Mouse (Mus musculus) neural tube, embryonic 13.5 days (tissue): ENCODE data around the gene Gm42372. TPM values are rescaled to one million over a fixed set of nuclear protein-coding genes. Genes with fewer than 3 reads are reported as not detected.
A peak's percentile ranks its signal among the peaks of the same experiment; 100 is the strongest.
"Not testable (repeated sequence)": the region's sequence is repeated elsewhere in the genome, so short reads cannot be mapped to it uniquely, and the experiment has no call there.

ENCODE experiments used
- ATAC-seq: fragments of 200-750 bp; cut with Nextera tagmentation; 2 replicates; pipeline ENCODE4 v1.8.0; 2017; ENCODE audit warnings: low read depth, mild to moderate bottlenecking, moderate TSS enrichment, moderate library complexity
- H3K27ac ChIP-seq: fragments of 300-500 bp; sonication (generic); replicated peaks from 2 replicates; pipeline ENCODE4 v1.5.1; 2015; ENCODE audit warnings: moderate library complexity, mild to moderate bottlenecking, inconsistent platforms
- H3K27me3 ChIP-seq: fragments of 300-500 bp; sonication (generic); 2 replicates; pipeline ENCODE4 v1.6.1; 2015; ENCODE audit warnings: mild to moderate bottlenecking, inconsistent platforms
- H3K36me3 ChIP-seq: fragments of 300-500 bp; sonication (generic); 2 replicates; pipeline ENCODE4 v1.6.1; 2015; ENCODE audit warnings: mild to moderate bottlenecking, inconsistent platforms
- H3K4me1 ChIP-seq: fragments of 300-500 bp; sonication (generic); replicated peaks from 2 replicates; pipeline ENCODE4 v1.6.1; 2015; ENCODE audit warnings: inconsistent platforms
- H3K4me2 ChIP-seq: fragments of 300-500 bp; sonication (generic); 2 replicates; pipeline ENCODE4 v1.6.1; 2015; ENCODE audit warnings: inconsistent platforms, mild to moderate bottlenecking, moderate library complexity
- H3K4me3 ChIP-seq: fragments of 300-500 bp; sonication (generic); 2 replicates; pipeline ENCODE4 v1.5.1; 2015; ENCODE audit warnings: mild to moderate bottlenecking, inconsistent platforms
- H3K9ac ChIP-seq: fragments of 300-500 bp; sonication (generic); 2 replicates; pipeline ENCODE4 v1.6.1; 2015; ENCODE audit warnings: moderate library complexity, mild to moderate bottlenecking, inconsistent platforms
- H3K9me3 ChIP-seq: fragments of 300-500 bp; sonication (generic); 2 replicates; pipeline ENCODE4 v1.6.1; 2016; ENCODE audit warnings: inconsistent platforms
- WGBS: fragments of 180-500 bp; shearing (Covaris S2); methylation state at CpG from one replicate; pipeline ENCODE4 v1.1.7; 2015; 5-methylcytosine and 5-hydroxymethylcytosine counted together
- polyA plus RNA-seq: library from polyadenylated mRNA; unstranded; fragments of >200 nt; fragmentation: Nextera tagmentation; extraction: Ambion mirVana; gene quantifications from 2 replicates; pipeline ENCODE4 v1.2.1, GENCODE M21; 2015

Gm42372 gene
- polyA plus RNA-seq, 1 experiment from 2014 or later: 3.3 TPM

GRCm38 (mm10) chr7:16947959-16948361 lies 34.9 kb upstream of the Gm42372 start:
- peaks cover 89% of the 10 kb centered on the region for H3K4me1 ChIP-seq
- peak overlapping the region; percentile 86 for H3K27ac ChIP-seq
- H3K4me2 ChIP-seq: peak overlapping the region; percentile 82
- H3K27me3 ChIP-seq: peaks cover 24% of the 10 kb centered on the region
- 5% methylated on average over 4 of the region's 4 CpGs for WGBS
- 0 out of 2 replicates have a peak, but pooled peaks have one; percentile 0 for ATAC-seq
- H3K9me3 ChIP-seq: no peaks in the 10 kb centered on the region
- H3K9ac ChIP-seq: peak overlapping the region; percentile 98
- 0 out of 2 replicates have a peak, but pooled peaks cover 9% of the 10 kb centered on the region for H3K36me3 ChIP-seq
- peak overlapping the region; percentile 88 for H3K4me3 ChIP-seq

DNA sequence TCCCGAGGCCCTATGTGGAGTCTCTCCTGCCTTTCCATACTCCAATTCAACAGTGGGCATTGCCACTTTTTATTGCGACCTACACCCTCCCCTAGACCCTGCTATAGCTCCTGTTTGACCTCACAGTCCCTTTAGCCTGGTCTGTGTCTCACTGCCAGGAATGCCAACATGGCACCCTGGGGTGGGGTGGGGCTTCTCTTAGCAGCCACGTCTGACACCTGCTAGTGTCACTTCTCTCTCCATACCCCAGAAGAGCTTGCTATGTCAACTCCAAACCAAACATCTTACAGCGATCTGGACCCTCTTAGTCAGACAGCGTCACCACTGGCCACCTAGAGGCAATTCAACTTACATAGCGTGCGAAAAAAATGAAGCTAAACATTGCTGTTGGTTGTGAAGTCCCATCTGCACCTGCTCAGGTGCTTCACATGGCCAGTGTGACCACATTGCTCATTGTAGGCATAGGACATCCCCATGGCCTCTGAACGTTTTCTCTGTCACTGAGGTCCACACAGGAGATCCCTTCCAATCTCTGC lies 33.9 kb upstream of the Gm42372 start:
- peak overlapping the region; percentile 88 for H3K4me3 ChIP-seq

DNA sequence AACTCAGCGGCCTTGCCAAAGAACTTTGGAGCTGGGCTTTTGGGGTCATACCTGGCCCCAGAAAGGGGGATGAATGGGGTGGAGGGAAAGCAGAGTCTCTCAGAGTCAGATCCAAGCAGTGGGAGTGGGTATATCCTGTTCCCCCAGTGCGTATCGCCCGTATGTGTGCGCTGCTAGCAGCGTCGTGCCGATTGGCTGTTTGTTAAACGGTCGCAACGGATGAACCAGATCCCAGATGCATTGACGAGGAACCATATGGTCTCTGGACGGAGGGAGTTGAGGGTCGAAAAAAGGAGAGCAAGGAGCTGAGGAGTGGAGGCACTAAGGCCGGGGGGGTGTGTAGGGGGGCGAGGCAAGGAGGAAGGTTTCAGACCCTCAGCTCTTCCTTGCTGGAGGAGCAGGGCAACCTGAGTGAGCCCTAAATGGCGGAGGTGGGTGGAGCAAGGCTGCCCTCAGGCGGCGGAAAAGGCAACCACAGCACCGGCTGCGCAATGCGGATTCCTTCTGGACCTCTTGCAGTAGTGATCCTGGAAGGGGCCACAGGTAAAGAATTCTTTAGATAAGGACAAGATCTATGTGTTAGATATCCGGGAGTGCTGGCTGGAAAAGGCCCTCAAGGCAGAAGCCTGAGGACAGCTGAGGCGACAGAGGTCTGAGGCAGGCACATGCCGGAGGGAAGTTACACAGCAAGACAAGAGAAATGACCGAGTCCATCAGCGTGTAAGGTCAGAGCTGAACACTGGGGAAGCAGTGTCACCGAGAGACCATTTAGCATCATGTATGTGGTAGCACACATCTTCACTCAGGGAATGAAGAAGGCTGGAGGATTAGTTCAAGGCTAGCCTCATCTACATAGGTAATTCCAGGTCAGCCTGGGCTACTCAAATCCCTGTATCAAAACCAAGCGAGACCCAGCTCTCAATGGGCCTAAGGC lies 32.7 kb upstream of the Gm42372 start:
- 11% methylated on average over 28 of the region's 29 CpGs for WGBS
- peak overlapping the region; percentile 88 for H3K4me3 ChIP-seq
- H3K9ac ChIP-seq: peak overlapping the region; percentile 98
- no peaks in the 10 kb centered on the region for H3K9me3 ChIP-seq
- 0 out of 2 replicates have a peak, but pooled peaks cover 9% of the 10 kb centered on the region for H3K36me3 ChIP-seq
- peak; percentile 54 for ATAC-seq
- peaks cover 71% of the 10 kb centered on the region for H3K4me1 ChIP-seq
- H3K4me2 ChIP-seq: peak overlapping the region; percentile 82
- peaks cover 24% of the 10 kb centered on the region for H3K27me3 ChIP-seq
- peak overlapping the region; percentile 77 for H3K27ac ChIP-seq

More for the DNA sequence above, 33.9 kb upstream of the Gm42372 start:
- H3K9me3 ChIP-seq: no peaks in the 10 kb centered on the region
- peak overlapping the region; percentile 98 for H3K9ac ChIP-seq
- peaks cover 24% of the 10 kb centered on the region for H3K27me3 ChIP-seq
- 47% methylated on average over 8 of the region's 8 CpGs for WGBS
- H3K36me3 ChIP-seq: 0 out of 2 replicates have a peak, but pooled peaks cover 9% of the 10 kb centered on the region
- H3K4me1 ChIP-seq: peaks cover 79% of the 10 kb centered on the region
- H3K27ac ChIP-seq: peak overlapping the region; percentile 86; the same call in 1 of the 2 replicates
- no peak for ATAC-seq
- H3K4me2 ChIP-seq: peak overlapping the region; percentile 82

DNA sequence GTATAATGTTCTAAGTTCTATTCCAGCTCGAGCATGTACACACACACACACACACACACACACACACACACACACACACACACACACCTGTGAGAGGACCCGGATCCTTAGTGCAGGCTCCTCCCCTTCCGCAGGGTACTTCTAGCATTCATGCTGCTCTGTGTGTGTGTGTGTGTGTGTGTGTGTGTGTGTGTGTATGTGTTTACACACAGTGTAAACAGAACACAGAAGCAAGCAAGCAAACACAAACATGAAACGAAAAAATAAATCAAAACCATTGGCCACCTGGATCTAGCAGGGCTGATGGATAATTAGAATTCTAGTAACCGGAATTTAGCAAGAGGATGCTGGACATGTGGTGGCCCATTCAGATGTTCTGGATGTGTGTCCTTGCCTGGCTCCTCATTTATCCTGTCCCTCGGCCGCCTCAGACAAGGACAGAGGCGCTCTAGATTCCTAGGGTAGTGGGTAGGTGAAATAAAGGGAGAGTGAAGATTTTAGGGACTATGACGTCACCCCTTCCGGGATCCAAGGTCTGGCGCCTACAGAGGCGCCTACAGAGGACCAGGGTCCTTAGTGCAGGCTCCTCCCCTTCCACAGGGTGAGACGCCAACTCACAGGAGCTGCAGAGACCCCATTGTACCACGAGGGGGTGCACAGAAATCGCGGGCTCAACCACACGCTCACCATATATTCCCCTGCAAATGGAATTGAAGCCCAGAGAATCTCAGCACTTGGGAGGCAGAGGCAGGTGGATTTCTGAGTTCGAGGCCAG lies 31.8 kb upstream of the Gm42372 start:
- 28% methylated on average over 18 of the region's 18 CpGs for WGBS
- Histone ChIP-seq H3K4me3 (no peak overlapping the region), H3K9ac (no peak overlapping the region), H3K9me3 (no peaks in the 10 kb centered on the region), H3K36me3 (0 out of 2 replicates have a peak, but pooled peaks cover 9% of the 10 kb centered on the region), H3K4me2 (no peak overlapping the region), H3K27me3 (peaks cover 15% of the 10 kb centered on the region), H3K27ac (peak overlapping the region; percentile 77), H3K4me1 (peaks cover 62% of the 10 kb centered on the region)
- ATAC-seq: peak; percentile 47

- WGBS: 71% methylated on average over 2 of the region's 2 CpGs
- not testable (repeated sequence) for H3K9me3 ChIP-seq
- peaks cover 59% of the 10 kb centered on the region for H3K4me1 ChIP-seq
These were observed 29.1 kb upstream of the Gm42372 start for GRCm38 (mm10) chr7:16953776-16954175.

DNA sequence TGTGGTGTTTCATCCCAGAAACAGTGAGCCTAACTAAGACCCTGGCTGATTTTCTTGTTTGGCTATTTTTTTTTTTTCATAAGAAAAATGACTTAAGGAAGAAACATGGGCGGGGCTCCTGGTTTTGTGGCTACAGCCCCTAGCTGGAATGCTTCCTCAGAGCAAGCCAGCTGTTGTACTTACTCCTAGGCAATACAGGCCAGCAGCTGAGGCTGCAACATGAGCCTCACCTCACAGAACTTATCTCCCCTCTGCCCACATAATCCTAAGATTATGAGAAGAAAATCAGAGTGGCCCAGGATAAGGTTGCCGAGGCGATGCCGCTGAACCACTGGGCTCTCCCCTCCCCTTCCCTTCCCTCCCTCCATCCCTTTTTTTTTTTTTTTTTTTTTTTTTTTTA lies 27.2 kb upstream of the Gm42372 start:
- H3K27me3 ChIP-seq: no peaks in the 10 kb centered on the region
- no peak overlapping the region for H3K4me2 ChIP-seq
- H3K9me3 ChIP-seq: no peaks in the 10 kb centered on the region
- no peak for ATAC-seq
- no peak overlapping the region for H3K9ac ChIP-seq
- H3K27ac ChIP-seq: peak overlapping the region; percentile 89; the same call in 1 of the 2 replicates
- no peaks in the 10 kb centered on the region for H3K36me3 ChIP-seq
- WGBS: 95% methylated on average over 4 of the region's 4 CpGs
- H3K4me1 ChIP-seq: peaks cover 58% of the 10 kb centered on the region
- H3K4me3 ChIP-seq: no peak overlapping the region

More at GRCm38 (mm10) chr7:16953776-16954175, 29.1 kb upstream of the Gm42372 start:
- not testable (repeated sequence) for ATAC-seq, H3K27ac ChIP-seq, H3K9ac ChIP-seq, H3K36me3 ChIP-seq, H3K4me2 ChIP-seq, H3K27me3 ChIP-seq, H3K4me3 ChIP-seq

DNA sequence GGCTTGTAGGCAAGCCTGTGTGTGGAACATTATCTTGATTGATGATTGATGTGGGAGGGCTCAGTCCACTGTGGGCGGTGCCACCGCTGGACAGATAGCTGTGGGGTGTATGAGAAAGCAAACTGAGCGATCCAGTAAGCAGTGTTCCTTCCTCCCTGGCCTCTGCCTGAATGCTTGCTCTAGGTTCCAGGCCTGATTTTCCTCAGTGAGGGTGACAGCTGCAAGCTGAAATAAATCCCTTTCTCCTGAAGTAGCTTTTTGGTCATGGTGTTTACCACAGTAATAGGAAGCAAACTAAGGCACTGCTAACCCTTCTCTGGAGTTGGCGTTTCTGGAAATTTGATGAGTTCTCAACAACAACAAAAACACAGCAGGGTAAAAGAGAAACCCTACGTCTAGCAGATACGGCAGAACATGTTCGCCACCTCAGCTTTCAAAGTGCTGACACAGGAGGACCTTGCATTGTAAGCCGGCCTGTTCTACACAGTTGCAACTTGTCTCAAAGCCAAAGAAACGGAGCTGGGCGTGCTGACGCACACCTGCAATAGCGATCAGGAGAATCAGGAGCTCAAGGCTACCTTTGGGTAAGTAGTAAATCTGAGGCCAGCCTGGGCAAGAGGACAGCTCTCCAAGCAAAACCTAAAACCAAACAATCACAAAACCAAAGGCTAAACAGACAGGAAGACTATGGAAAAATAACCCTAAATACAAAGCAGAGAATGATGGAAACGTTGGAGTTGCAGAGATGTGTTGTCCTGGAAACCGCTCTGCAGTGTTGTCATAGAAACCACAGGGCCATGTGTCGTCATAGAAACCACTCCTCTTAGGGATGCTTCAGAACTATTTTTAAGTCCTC lies 26.2 kb upstream of the Gm42372 start:
- peak; percentile 26; the same call in 1 of the 2 replicates for ATAC-seq
- H3K4me3 ChIP-seq: no peak overlapping the region
- no peak overlapping the region; the same call in 1 of the 2 replicates for H3K9ac ChIP-seq
- WGBS: 32% methylated on average over 15 of the region's 15 CpGs
- H3K36me3 ChIP-seq: no peaks in the 10 kb centered on the region
- peak overlapping the region; percentile 89 for H3K27ac ChIP-seq
- no peaks in the 10 kb centered on the region for H3K27me3 ChIP-seq
- H3K4me2 ChIP-seq: peak overlapping the region; percentile 35
- peaks cover 62% of the 10 kb centered on the region for H3K4me1 ChIP-seq
- H3K9me3 ChIP-seq: no peaks in the 10 kb centered on the region

GRCm38 (mm10) chr7:16959539-16960187 lies 23.2 kb upstream of the Gm42372 start, which contains the start of gene Pnmal1:
Gene Pnmal1 (plus strand): TSS chr7:16959679.
- H3K27me3 ChIP-seq: no peaks in the 10 kb centered on the region
- peaks cover 13% of the 10 kb centered on the region for H3K36me3 ChIP-seq
- WGBS: 11% methylated on average over 17 of the region's 17 CpGs
- peak within 1 kb of the TSS; percentile 48 for H3K4me3 ChIP-seq
- ATAC-seq: peak; percentile 96
- H3K27ac ChIP-seq: peak within 1 kb of the TSS; percentile 97
- H3K9ac ChIP-seq: peak within 1 kb of the TSS; percentile 75
- peak within 1 kb of the TSS; percentile 74 for H3K4me2 ChIP-seq
- no peaks in the 10 kb centered on the region for H3K9me3 ChIP-seq
- peaks cover 66% of the 10 kb centered on the region for H3K4me1 ChIP-seq

DNA sequence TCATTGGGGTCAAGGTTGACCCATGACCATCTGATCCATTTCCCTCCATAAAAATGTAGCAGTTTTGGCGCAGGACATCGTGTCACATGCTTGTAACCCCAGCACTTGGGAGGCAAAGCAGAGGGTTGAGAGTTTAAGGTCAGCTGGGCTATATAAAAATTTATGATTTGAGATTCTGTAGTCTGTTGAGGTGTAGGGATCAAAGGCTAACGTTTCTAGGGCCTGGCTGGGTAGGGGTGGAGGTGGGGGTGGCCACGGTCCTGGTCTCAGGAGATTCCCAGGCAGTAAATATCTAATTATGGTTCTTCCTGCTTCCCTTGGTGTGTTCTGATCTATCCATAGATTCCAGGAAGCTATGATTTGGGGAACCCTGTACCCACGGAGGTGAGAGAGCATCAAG lies 21.2 kb upstream of the Gm42372 start:
- H3K27ac ChIP-seq: peak overlapping the region; percentile 97
- no peak overlapping the region for H3K9ac ChIP-seq
- WGBS: 82% methylated on average over 5 of the region's 5 CpGs
- peaks cover 62% of the 10 kb centered on the region for H3K4me1 ChIP-seq
- ATAC-seq: no peak
- H3K4me3 ChIP-seq: no peak overlapping the region
- no peaks in the 10 kb centered on the region for H3K27me3 ChIP-seq
- H3K4me2 ChIP-seq: peak overlapping the region; percentile 74
- H3K9me3 ChIP-seq: no peaks in the 10 kb centered on the region
- peaks cover 16% of the 10 kb centered on the region for H3K36me3 ChIP-seq

GRCm38 (mm10) chr7:16968414-16968813 lies 14.5 kb upstream of the Gm42372 start:
- no peak for ATAC-seq
- H3K4me1 ChIP-seq: no peaks in the 10 kb centered on the region
- 87% methylated on average over 6 of the region's 6 CpGs for WGBS

More at GRCm38 (mm10) chr7:16968414-16968813, 14.5 kb upstream of the Gm42372 start:
- Histone ChIP-seq H3K27ac (no peak overlapping the region), H3K9ac (no peak overlapping the region), H3K9me3 (no peaks in the 10 kb centered on the region), H3K36me3 (0 out of 2 replicates have a peak, but pooled peaks cover 3% of the 10 kb centered on the region), H3K4me2 (no peak overlapping the region), H3K27me3 (no peaks in the 10 kb centered on the region), H3K4me3 (no peak overlapping the region)
